Mouse (Mus musculus) liver, postnatal 0 days (tissue): ENCODE results near the gene Epm2aip1. TPM values are rescaled to one million over a fixed set of nuclear protein-coding genes. Genes with fewer than 3 reads are reported as not detected.
A peak's percentile ranks its signal among the peaks of the same experiment; 100 is the strongest.

ENCODE experiments used
- ATAC-seq: fragments of 200-750 bp; cut with Nextera tagmentation; 2 replicates; pipeline ENCODE4 v1.8.0; 2017; ENCODE audit warnings: mild to moderate bottlenecking, moderate library complexity
- DNase-seq: peaks from one replicate; pipeline ENCODE4 v3.0.0-alpha.2; 2016
- H3K27ac ChIP-seq: fragments of 300-500 bp; sonication (generic); 2 replicates; pipeline ENCODE4 v1.5.1; 2014; ENCODE audit warnings: antibody characterized with exemption, moderate library complexity, mild to moderate bottlenecking, low read depth
- H3K27me3 ChIP-seq: fragments of 300-500 bp; sonication (generic); 2 replicates; pipeline ENCODE4 v1.6.1; 2014; ENCODE audit warnings: low read length, control low read depth, mixed read lengths; ENCODE audit not compliant: insufficient read depth
- H3K36me3 ChIP-seq: fragments of 300-500 bp; sonication (generic); replicated peaks from 2 replicates; pipeline ENCODE4 v1.6.1; 2014; ENCODE audit warnings: mild to moderate bottlenecking, control low read depth, low read length, moderate library complexity, mixed read lengths; ENCODE audit not compliant: insufficient read depth
- H3K4me1 ChIP-seq: fragments of 300-500 bp; sonication (generic); 2 replicates; pipeline ENCODE4 v1.6.1; 2014; ENCODE audit warnings: antibody characterized with exemption, mild to moderate bottlenecking, control low read depth; ENCODE audit not compliant: insufficient read depth
- H3K4me2 ChIP-seq: fragments of 300-500 bp; sonication (generic); 2 replicates; pipeline ENCODE4 v1.6.1; 2014; ENCODE audit warnings: low read depth, mild to moderate bottlenecking, low read length, moderate library complexity, mixed read lengths
- H3K4me3 ChIP-seq: fragments of 300-500 bp; sonication (generic); 2 replicates; pipeline ENCODE4 v1.5.1; 2014; ENCODE audit warnings: low read depth, low read length
- H3K9ac ChIP-seq: fragments of 300-500 bp; sonication (generic); replicated peaks from 2 replicates; pipeline ENCODE4 v1.6.1; 2014; ENCODE audit warnings: mild to moderate bottlenecking, moderate library complexity
- H3K9me3 ChIP-seq: fragments of 300-500 bp; sonication (generic); 2 replicates; pipeline ENCODE4 v1.6.1; 2016; ENCODE audit warnings: mild to moderate bottlenecking, control low read depth, low read length, mixed read lengths
- CTCF ChIP-seq: sonication (generic); IDR thresholded peaks from 2 replicates; pipeline ENCODE4 v1.5.1; 2016; ENCODE audit warnings: antibody characterized with exemption, low read depth
- EP300 ChIP-seq: IDR thresholded peaks from 2 replicates; pipeline ENCODE4 v1.6.1; 2016; ENCODE audit warnings: antibody characterized with exemption, low read depth, mild to moderate bottlenecking
- WGBS: fragments of 180-500 bp; shearing (Covaris S2); extraction: QIAGEN DNeasy Blood & Tissue Kit; methylation state at CpG from one replicate; pipeline ENCODE4 v1.1.7; 2014; ENCODE audit not compliant: insufficient replicate concordance; 5-methylcytosine and 5-hydroxymethylcytosine counted together
- polyA plus RNA-seq: library from polyadenylated mRNA; unstranded; fragments of >200 nt; fragmentation: Nextera tagmentation; extraction: Ambion mirVana; gene quantifications from 2 replicates; pipeline ENCODE4 v1.2.1, GENCODE M21; 2015

Gene Epm2aip1
- polyA plus RNA-seq, 1 experiment from 2014 or later: 5.2 TPM

- Histone ChIP-seq H3K4me3 (peak overlapping the region; percentile 9; the same call in 1 of the 2 replicates), H3K9me3 (no peaks in the 10 kb centered on the region), H3K27ac (peak overlapping the region; percentile 82), H3K27me3 (no peaks in the 10 kb centered on the region), H3K4me2 (peak overlapping the region; percentile 60), H3K4me1 (peaks cover 5% of the 10 kb centered on the region), H3K9ac (0 out of 2 replicates have a peak overlapping the region, but pooled peaks have one; percentile 36), H3K36me3 (no peaks in the 10 kb centered on the region)
- peak; percentile 91 for ATAC-seq
- WGBS: 15% methylated on average over 21 of the region's 21 CpGs
- DNase-seq: peak; percentile 94
- TF ChIP-seq CTCF (peak; percentile 100), EP300 (no peak)
Observed at GRCm38 (mm10) chr9:111289832-111290339, 18.2 kb downstream of the Epm2aip1 start.

- no peaks in the 10 kb centered on the region for H3K27me3 ChIP-seq
- no peak overlapping the region for H3K4me2 ChIP-seq
- TF ChIP-seq EP300: no peak
- no peak for TF ChIP-seq CTCF
- no peaks in the 10 kb centered on the region for H3K9me3 ChIP-seq
- H3K9ac ChIP-seq: no peak overlapping the region
- no peaks in the 10 kb centered on the region for H3K36me3 ChIP-seq
- no peak for ATAC-seq
- no peak overlapping the region for H3K4me3 ChIP-seq
- no peak for DNase-seq
- H3K27ac ChIP-seq: no peak overlapping the region
- WGBS: 73% methylated on average over 11 of the region's 11 CpGs
- peaks cover 5% of the 10 kb centered on the region for H3K4me1 ChIP-seq
Observed at GRCm38 (mm10) chr9:111290539-111291100, 18.9 kb downstream of the Epm2aip1 start.

DNA sequence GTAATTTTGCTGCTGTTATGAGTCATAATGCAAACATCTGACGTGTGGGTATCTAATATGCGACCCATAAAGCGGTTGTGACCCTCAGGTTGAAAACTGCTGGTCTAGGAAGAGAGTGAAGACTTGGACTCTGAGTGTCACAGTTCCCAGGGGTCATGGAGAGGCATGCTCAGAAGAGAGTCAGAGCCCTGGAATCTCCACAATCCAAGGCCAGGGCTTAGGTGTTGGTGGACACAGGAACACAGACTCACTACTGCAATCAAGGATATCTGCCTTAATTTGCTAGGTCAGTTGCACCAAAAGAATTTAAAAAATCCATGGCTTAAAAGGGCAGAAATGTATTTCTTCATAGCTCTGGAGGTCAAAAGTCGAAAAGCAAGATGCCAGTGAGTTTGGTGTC, 21.5 kb downstream of the Epm2aip1 start:
- H3K36me3 ChIP-seq: no peaks in the 10 kb centered on the region
- ATAC-seq (no peak), DNase-seq (no peak)
- H3K27me3 ChIP-seq: no peaks in the 10 kb centered on the region
- H3K9ac ChIP-seq: no peak overlapping the region
- H3K27ac ChIP-seq: no peak overlapping the region
- no peaks in the 10 kb centered on the region for H3K9me3 ChIP-seq
- H3K4me1 ChIP-seq: peaks cover 5% of the 10 kb centered on the region
- no peak overlapping the region for H3K4me3 ChIP-seq
- H3K4me2 ChIP-seq: no peak overlapping the region
- TF ChIP-seq EP300: no peak
- no peak for TF ChIP-seq CTCF
- 73% methylated on average over 4 of the region's 4 CpGs for WGBS

- WGBS: 87% methylated on average over 6 of the region's 6 CpGs
- Histone ChIP-seq H3K27ac (no peak overlapping the region), H3K9ac (no peak overlapping the region), H3K9me3 (no peaks in the 10 kb centered on the region), H3K4me3 (no peak overlapping the region), H3K4me2 (no peak overlapping the region), H3K27me3 (no peaks in the 10 kb centered on the region), H3K4me1 (no peaks in the 10 kb centered on the region), H3K36me3 (no peaks in the 10 kb centered on the region)
- no peak for TF ChIP-seq EP300
- no peak for TF ChIP-seq CTCF
- DNase-seq (no peak), ATAC-seq (no peak)
Observed at GRCm38 (mm10) chr9:111294911-111295310, 23.2 kb downstream of the Epm2aip1 start.

- Histone ChIP-seq H3K9ac (no peak overlapping the region), H3K27me3 (no peaks in the 10 kb centered on the region), H3K4me2 (no peak overlapping the region), H3K4me1 (no peaks in the 10 kb centered on the region), H3K36me3 (no peaks in the 10 kb centered on the region), H3K27ac (no peak overlapping the region), H3K9me3 (no peaks in the 10 kb centered on the region), H3K4me3 (no peak overlapping the region)
- 63% methylated on average over 2 of the region's 2 CpGs for WGBS
- ATAC-seq (no peak), DNase-seq (no peak)
- TF ChIP-seq CTCF (no peak), EP300 (no peak)
Observed at GRCm38 (mm10) chr9:111295323-111295722, 23.6 kb downstream of the Epm2aip1 start.

- H3K27ac ChIP-seq: no peak overlapping the region
- H3K4me2 ChIP-seq: no peak overlapping the region
- no peaks in the 10 kb centered on the region for H3K36me3 ChIP-seq
- no peak for TF ChIP-seq EP300
- no peak for TF ChIP-seq CTCF
- no peak for DNase-seq
- H3K9ac ChIP-seq: no peak overlapping the region
- 74% methylated on average over 7 of the region's 7 CpGs for WGBS
- no peaks in the 10 kb centered on the region for H3K4me1 ChIP-seq
- no peaks in the 10 kb centered on the region for H3K9me3 ChIP-seq
- no peaks in the 10 kb centered on the region for H3K27me3 ChIP-seq
- H3K4me3 ChIP-seq: no peak overlapping the region
- no peak for ATAC-seq
Observed at GRCm38 (mm10) chr9:111296433-111296832, 24.7 kb downstream of the Epm2aip1 start.
